In the genomic region with DNA sequence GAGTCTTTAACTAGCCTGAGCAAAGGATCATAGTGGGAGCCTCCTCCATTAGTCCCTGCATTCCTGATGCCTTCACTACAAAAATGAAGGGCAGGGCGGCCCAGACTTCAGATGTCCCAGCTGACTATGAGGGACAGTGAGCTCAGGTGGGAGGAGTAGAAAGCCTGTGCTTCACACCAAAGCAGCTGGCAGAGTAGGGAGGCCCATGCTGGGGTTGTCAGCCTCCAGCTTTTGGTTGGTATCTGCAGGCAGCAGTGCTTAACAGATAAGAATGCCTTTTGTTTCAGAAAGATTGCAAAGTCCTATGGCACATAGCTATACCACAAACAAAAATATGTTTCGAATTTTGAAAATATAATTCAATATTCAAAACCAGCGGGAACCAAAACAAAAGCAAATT, we compare ENCODE assay signal across 24 mouse cellular contexts.
A peak's percentile ranks its signal among the peaks of the same experiment; 100 is the strongest.
DNase-seq lines count a peak whose midpoint lies in the region; ATAC-seq and TF ChIP-seq lines count a peak whose summit lies in the region.
"Had no signal": no experiment of that assay in that cellular context is flagged by ENCODE, and none has a peak within 500 bp of the region (broad histone marks: within the 10 kb centered on the region; RNA-seq: fewer than 3 reads in every experiment).

No protein-coding gene starts in this region.

- H3K36me3 ChIP-seq in limb, embryonic 12.5 days: no peaks in the 10 kb centered on the region
- H3K36me3 ChIP-seq in liver, embryonic 15.5 days (replicated peaks): no peaks in the 10 kb centered on the region
- H3K36me3 ChIP-seq in thymus, adult 2 months (ENCODE audit: control insufficient read depth, insufficient read depth, low read length): no peaks in the 10 kb centered on the region
- H3K36me3 ChIP-seq: embryonic facial prominence, embryonic 15.5 days; hindbrain, embryonic 15.5 days; intestine, embryonic 15.5 days; midbrain, embryonic 13.5 days had no signal

- TF ChIP-seq POLR2A in thymus, adult 2 months (IDR thresholded peaks at IDR 0.05; ENCODE audit: control insufficient read depth, extremely low read depth, insufficient read depth, low read length, poor library complexity): no peak

- H3K9ac ChIP-seq in limb, embryonic 12.5 days (replicated peaks): no peak overlapping the region
- H3K9ac ChIP-seq in liver, embryonic 15.5 days: no peak overlapping the region
- H3K9ac ChIP-seq: embryonic facial prominence, embryonic 15.5 days; hindbrain, embryonic 15.5 days; intestine, embryonic 15.5 days; midbrain, embryonic 13.5 days had no signal

- no peak; the same call in 1 of the 2 replicates for ATAC-seq in limb, embryonic 12.5 days (ENCODE audit: insufficient number of reproducible peaks, insufficient read depth, low FRiP score, low TSS enrichment, low read depth)
- ATAC-seq in liver, embryonic 15.5 days (ENCODE audit: insufficient read depth): peak; percentile 52; the same call in 1 of the 2 replicates
- ATAC-seq: intestine, embryonic 15.5 days; midbrain, embryonic 13.5 days; Patski had no signal

- intact Hi-C loops in left cerebral cortex, adult 2 months (cut with DNase I): no loop called here

- peaks cover 5% of the 10 kb centered on the region; the same call in 1 of the 2 replicates for H3K4me1 ChIP-seq in limb, embryonic 12.5 days (replicated peaks)
- no peaks in the 10 kb centered on the region; the same call in 1 of the 2 replicates for H3K4me1 ChIP-seq in liver, embryonic 15.5 days (replicated peaks)
- H3K4me1 ChIP-seq in thymus, adult 2 months (replicated peaks; ENCODE audit: control insufficient read depth, insufficient read depth, low read length): no peaks in the 10 kb centered on the region
- H3K4me1 ChIP-seq: embryonic facial prominence, embryonic 15.5 days; hindbrain, embryonic 15.5 days; intestine, embryonic 15.5 days; midbrain, embryonic 13.5 days had no signal

- no peak overlapping the region for H3K4me3 ChIP-seq in left cerebral cortex, adult 2 months
- no peak overlapping the region for H3K4me3 ChIP-seq in limb, embryonic 12.5 days (replicated peaks)
- no peak overlapping the region for H3K4me3 ChIP-seq in liver, embryonic 15.5 days (replicated peaks)
- no peak overlapping the region for H3K4me3 ChIP-seq in thymus, adult 2 months (ENCODE audit: control insufficient read depth, insufficient read depth, low read length)
- H3K4me3 ChIP-seq: embryonic facial prominence, embryonic 15.5 days; heart, adult 2 months; hindbrain, embryonic 15.5 days; intestine, embryonic 15.5 days; midbrain, embryonic 13.5 days had no signal

- H3K4me2 ChIP-seq in limb, embryonic 12.5 days: no peak overlapping the region
- no peak overlapping the region for H3K4me2 ChIP-seq in liver, embryonic 15.5 days
- H3K4me2 ChIP-seq: embryonic facial prominence, embryonic 15.5 days; hindbrain, embryonic 15.5 days; intestine, embryonic 15.5 days; midbrain, embryonic 13.5 days had no signal

- H3K27me3 ChIP-seq in limb, embryonic 12.5 days: no peaks in the 10 kb centered on the region
- no peaks in the 10 kb centered on the region for H3K27me3 ChIP-seq in liver, embryonic 15.5 days
- H3K27me3 ChIP-seq in thymus, adult 2 months (ENCODE audit: control insufficient read depth, insufficient read depth, low read length): no peaks in the 10 kb centered on the region
- H3K27me3 ChIP-seq: embryonic facial prominence, embryonic 15.5 days; hindbrain, embryonic 15.5 days; intestine, embryonic 15.5 days; midbrain, embryonic 13.5 days; Patski had no signal

- no peak for DNase-seq in left cerebral cortex, adult 2 months (ENCODE audit: extremely low spot score in 1 of 2, low spot score in 2 of 2)
- no peak for DNase-seq in left cerebral cortex, adult 8-10 months (ENCODE audit: low spot score in 2 of 2)
- no peak for DNase-seq in urinary bladder, adult 2 months (ENCODE audit: low spot score)
- DNase-seq in cerebellum, postnatal 25 days: no peak
- DNase-seq in thymus, adult 2 months: no peak
- DNase-seq: adrenal gland, postnatal 36 days; cerebellum, adult 18-20 months; cerebellum, postnatal 14 days; gastrocnemius, postnatal 36 days; heart, adult 2 months; heart, postnatal 4 days; kidney, adult 9 months; layer of hippocampus, adult 9-11 months; left cerebral cortex, postnatal 4 days; lung, adult 18-20 months; lung, postnatal 10 days; thymus, adult 18-20 months had no signal

- 64% methylated on average over 3 of the region's 3 CpGs for WGBS in limb, embryonic 12.5 days
- WGBS in liver, embryonic 15.5 days (ENCODE audit: insufficient replicate concordance): 42% methylated on average over 3 of the region's 3 CpGs
- WGBS in thymus, adult 2 months: 95% methylated on average over 3 of the region's 3 CpGs

- TF ChIP-seq CTCF in left cerebral cortex, adult 2 months (IDR thresholded peaks at IDR 0.05): no peak
- TF ChIP-seq CTCF in thymus, adult 2 months (IDR thresholded peaks at IDR 0.05; ENCODE audit: borderline replicate concordance, control insufficient read depth, extremely low read depth, insufficient read depth, low read length, poor library complexity): no peak

- H3K9me3 ChIP-seq in limb, embryonic 12.5 days: no peaks in the 10 kb centered on the region
- H3K9me3 ChIP-seq in liver, embryonic 15.5 days (replicated peaks): no peaks in the 10 kb centered on the region
- H3K9me3 ChIP-seq: embryonic facial prominence, embryonic 15.5 days; hindbrain, embryonic 15.5 days; intestine, embryonic 15.5 days; midbrain, embryonic 13.5 days had no signal

- 0 out of 2 replicates have a peak overlapping the region, but pooled peaks have one; percentile 13 for H3K27ac ChIP-seq in left cerebral cortex, adult 2 months
- H3K27ac ChIP-seq in limb, embryonic 12.5 days: 0 out of 2 replicates have a peak overlapping the region, but pooled peaks have one; percentile 4
- no peak overlapping the region for H3K27ac ChIP-seq in liver, embryonic 15.5 days (replicated peaks)
- H3K27ac ChIP-seq in thymus, adult 2 months (ENCODE audit: control insufficient read depth, insufficient read depth, low read length): no peak overlapping the region
- H3K27ac ChIP-seq: embryonic facial prominence, embryonic 15.5 days; heart, adult 2 months; hindbrain, embryonic 15.5 days; intestine, embryonic 15.5 days; midbrain, embryonic 13.5 days had no signal

Comparison
In these comparisons a context has a peak if more than half of its experiments do, and no peak if none do; other contexts are left out.
1. H3K27ac ChIP-seq: peak in left cerebral cortex, adult 2 months (single experiment) and limb, embryonic 12.5 days (single experiment); none in liver, embryonic 15.5 days (single experiment) and thymus, adult 2 months (single experiment).